Mouse (Mus musculus) megakaryocyte, adult 5-6 weeks (primary cell): ENCODE measurements at regions not wholly inside any gene's neighbourhood (a gene's known extent, or its start where the extent isn't known, plus 50 kb on each side); places are given as distances from the start of the nearest gene placed in this dataset.

Experiments used
- ATAC-seq: 2 replicates; pipeline ENCODE4 v1.8.0; 2016; ENCODE audit warnings: mild to moderate bottlenecking, inconsistent platforms; ENCODE audit not compliant: poor library complexity, severe bottlenecking

DNA sequence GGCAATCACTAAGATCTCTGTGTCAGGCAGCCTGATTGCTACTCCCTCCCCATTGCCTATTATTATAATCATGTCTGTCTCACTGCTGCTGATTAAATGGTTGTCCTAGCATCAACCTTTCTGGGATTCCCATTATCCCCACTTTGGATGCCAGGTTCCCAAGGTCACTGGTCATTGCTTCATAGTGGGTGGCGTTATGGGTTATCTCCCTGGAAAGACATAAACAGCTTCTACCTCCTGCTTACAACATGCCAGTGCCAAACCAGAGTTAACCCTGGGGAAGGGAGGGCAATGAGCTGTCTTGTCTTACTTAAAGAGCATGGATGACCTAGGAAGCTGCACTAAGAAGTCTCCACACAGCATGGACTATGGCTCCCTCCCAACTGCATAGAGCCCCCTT lies 136.9 kb downstream of the Uaca start:
- no peak for ATAC-seq

DNA sequence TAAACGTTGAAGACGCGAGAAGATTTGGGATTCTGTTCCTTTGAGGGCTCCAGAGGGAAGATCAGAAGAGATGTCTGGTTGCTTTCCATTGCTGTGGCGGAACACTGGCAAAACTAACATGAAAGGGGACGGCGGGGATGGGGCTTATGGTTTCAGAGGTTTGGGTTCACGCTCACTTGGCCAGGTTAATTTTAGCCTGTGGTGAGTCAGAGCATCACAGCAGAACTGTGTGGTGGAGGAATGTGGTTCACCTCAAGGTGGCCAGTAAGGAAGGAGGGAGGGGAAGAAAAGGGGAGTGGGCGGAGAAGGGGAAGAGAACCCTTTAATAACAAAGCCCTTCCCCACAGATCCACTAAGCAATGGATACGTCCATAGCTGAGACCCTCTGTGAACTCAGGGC lies 142.6 kb downstream of the Uaca start:
- no peak for ATAC-seq

DNA sequence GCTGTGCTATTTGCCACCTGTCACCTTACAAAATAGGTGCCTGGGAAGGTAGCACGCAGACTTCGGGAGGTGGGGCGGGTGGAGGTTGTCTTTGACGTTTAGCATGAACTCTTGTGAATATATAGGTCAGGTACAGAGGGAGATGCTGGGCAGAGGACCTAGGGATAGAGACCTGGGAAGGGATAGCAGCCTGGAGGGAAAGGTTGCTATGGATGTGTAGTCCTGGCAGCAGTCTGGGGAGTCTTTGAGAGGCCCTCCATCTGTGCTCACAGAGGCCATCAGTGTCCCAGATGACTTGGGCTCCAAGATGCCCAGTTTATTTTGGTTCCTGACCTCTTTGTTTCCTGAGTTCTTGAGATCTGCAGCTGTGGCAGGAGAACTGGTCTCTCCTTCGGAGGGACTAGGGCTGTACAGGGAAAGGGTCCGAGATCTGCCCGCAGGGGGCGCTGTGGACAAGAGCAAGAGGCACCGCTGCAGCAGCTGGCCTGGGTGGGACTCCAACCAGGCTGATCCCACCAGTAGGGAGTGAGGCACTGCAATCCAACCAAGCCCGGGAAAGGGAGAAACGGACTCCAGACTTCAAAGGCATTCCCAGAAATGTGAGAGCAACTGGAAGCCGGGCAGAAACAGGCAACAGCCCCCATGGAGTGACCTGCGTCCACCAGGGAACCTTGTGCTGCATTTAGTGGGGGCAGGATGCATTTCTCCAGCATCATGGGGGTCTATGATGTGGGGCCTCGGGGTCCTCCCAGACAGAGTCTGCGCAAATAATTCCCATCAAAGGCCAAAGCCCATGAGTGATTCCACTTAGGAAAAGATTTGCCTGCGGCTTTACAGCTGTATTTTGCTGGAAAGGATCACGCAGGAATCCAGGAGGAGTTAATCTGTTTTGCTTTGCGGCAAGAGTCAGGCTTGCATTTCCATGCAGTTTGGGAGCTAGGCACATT lies 145.8 kb downstream of the Uaca start:
- peak; percentile 70 for ATAC-seq

DNA sequence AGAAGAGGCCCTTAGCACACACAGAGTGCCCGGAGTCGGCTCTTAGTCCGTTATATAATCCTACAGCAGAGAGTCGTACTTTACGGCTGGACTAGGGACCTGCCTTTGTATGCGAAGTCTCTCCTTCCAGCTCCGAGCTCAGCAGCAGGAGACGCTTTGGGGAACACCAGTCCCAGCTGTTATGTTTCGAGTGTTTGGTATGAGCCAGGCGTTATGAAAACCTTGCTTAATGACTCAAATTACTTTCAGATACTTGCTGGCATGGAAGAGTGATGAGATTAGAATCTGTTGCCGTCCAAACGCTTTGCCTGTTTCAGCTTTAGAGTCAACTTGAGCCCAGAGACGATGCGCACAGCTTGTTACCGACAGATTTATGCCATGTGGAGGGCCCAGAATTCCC lies 153.0 kb downstream of the Uaca start:
- no peak for ATAC-seq

DNA sequence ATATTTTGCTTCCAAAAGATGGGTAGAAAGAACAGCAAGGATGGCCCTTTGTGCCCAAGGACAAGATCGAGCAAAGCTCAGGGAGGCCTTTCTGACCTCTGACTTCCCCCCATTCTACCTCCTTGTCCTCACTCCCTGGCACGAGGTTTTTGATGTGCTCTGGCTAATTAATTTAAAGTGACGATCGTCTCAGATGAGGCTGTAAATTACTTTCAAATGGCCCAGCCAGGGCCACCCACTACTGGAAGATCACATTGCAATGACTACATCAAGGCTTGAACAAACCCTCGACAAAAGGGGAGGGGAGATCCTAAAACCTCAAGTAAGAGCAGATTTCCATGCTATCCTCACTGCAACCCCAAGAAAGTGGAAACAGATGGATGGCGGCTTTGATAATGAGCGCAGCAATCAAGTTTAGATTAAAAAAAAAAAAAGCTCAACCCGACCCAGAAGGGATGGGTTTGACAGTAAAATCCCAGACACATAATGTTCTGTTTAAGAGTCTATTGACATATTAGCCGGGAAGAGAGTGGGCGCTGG lies 154.3 kb downstream of the Uaca start:
- no peak for ATAC-seq

DNA sequence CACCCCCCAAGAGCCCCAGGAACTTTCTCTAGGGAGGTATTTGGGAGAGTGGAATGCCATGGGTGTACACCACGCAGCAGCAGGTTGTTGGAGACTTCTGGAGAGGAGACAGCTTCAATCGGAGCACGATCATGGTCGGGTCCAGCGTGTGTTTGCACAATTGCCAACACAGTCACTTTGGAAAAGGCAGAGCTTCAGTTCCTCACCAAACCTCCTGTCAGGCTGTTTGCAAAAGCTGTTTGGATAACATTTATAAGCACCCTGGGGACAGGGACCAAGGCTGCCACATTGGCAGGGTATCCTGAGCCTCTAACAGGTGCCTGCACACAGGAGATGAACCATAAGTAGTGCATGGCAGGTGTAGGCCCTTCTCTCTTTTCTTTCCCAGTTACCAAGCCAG lies 155.8 kb downstream of the Uaca start:
- ATAC-seq, result no peak

DNA sequence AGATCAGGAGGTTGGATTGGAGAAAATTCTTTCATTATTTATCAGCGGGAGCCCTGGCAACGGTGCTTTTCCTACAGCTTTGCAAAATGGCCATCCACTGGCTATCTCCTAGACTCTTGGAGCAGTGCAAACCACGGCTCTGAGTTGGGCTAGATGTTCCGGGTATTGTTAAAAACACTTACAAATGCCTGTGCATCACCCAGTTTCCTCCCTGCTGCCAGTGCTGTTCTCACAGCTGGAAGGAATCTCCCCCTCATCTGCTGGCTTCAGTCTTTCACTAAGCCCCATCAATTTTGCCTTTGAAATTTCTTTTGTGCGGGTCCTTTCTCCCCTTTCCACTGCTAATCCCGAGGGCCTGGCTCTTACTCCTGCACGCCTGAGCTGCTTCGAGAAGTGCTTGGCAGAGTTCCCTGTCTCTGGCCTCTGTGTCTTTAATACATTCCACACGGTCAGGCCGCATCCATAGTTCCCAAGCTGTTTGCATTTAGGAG lies 156.8 kb downstream of the Uaca start:
- no peak for ATAC-seq

DNA sequence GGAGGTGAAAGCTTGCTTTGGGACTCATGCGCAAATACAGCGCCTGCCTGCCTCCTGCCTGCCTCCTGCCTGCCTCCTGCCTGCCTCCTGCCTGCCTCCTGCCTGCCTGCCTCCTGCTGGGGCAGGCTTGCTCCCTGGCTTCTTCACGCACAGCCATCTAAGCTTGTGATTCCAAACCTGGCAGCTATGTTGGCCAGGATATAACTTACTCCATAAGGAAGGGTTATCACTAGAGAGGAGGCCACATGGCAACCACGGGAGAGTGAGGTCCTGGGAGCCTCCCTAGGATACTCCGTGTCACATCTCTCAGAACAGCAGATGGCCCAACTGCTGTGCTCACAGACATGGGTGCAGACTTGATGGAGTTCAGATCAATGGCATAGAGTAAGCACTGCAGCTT lies 163.1 kb downstream of the Uaca start:
- no peak for ATAC-seq

DNA sequence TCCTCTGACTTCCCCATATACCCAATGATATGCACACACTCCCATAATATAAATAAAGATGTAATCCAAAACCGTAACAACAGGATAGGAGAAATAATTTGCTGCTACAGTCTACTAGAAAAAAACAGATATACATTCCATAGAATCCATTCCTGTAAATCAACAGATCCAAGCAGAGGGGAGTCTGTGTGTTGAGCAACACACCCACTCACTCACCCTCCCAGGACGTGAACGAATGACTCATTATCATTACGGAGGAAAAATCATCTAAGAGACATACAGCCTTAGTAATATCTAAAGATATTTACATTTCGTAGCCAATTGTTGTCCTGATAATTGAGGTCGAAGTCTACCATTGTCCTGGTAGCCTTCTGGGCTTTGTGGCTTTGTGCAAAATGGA lies 165.2 kb downstream of the Uaca start:
- ATAC-seq, result no peak

DNA sequence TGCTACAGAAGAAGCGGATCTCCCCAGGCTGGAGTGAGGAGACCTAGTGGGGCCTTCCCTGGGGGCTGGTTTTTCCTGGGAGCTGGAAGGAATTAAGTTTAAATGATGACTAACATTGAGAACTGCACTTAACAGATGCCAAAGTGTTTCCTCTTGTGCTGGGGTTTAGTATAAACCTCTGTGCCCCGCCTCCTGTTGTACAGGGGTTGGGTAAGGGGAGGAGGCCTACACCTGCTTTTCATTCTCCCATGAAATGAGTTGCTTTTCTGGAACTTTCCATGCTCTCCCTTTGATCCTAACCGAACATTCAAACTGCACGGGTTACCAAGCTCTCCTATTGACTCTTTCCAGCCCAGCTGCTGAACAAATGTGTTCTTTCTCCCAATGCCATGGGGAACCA lies 167.7 kb downstream of the Uaca start:
- no peak for ATAC-seq

DNA sequence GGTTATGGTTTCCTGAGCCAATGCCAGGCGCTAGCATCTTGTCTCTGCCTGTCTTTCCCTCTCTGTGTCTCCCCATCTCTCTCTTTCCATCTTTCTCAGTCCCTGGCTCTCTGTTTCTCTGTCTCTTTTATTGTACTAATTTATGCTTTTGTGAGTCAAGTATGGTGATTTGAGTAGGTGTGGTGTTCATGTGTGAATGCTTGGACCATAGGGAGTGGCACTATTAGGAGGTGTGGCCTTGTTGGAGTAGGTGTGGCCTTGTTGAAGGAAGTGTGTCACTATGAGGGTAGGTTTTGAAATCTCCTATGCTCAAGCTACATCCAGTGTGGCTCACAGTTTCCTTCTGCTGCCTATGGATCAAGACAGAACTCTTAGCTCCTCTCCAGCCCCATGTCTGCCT lies 171.3 kb downstream of the Uaca start:
- 0 out of 2 replicates have a peak, but pooled peaks have one; percentile 39 for ATAC-seq

DNA sequence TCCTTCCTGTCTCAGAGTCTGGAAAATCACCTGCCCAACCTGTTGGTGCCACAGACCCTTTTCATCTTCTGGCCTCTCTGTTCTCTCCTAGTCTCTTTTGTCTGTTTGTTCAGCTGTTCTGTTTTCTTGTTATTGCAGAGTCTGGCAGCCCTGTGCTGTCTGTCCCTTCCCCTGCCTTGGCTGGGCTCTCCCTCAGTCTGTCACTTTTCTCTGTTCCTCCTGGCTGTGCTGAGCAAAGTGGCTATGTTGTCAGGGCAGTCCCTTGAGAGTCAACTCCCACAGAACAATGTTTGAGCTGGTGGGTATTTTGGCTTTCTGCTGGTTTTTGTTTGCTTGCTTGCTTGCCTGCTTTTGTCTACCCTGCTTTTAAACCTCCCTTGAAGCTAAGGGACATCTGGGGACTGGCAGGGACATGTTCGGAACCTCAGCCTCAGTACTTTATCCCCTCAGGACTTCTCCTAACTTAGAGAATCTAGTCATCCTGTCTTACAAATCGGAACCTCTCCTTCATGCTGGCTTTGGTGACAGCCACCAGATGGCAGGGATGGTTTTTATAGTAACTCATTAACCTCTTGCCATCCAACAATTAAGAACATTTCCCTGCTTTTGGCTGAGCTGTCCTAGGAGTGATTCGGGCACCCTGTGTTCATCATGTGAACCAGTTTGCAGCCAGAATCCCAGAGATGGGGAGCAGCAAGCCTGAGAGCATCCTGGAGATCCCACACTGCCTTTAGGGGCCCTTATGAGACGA lies 174.1 kb downstream of the Uaca start:
- no peak for ATAC-seq

DNA sequence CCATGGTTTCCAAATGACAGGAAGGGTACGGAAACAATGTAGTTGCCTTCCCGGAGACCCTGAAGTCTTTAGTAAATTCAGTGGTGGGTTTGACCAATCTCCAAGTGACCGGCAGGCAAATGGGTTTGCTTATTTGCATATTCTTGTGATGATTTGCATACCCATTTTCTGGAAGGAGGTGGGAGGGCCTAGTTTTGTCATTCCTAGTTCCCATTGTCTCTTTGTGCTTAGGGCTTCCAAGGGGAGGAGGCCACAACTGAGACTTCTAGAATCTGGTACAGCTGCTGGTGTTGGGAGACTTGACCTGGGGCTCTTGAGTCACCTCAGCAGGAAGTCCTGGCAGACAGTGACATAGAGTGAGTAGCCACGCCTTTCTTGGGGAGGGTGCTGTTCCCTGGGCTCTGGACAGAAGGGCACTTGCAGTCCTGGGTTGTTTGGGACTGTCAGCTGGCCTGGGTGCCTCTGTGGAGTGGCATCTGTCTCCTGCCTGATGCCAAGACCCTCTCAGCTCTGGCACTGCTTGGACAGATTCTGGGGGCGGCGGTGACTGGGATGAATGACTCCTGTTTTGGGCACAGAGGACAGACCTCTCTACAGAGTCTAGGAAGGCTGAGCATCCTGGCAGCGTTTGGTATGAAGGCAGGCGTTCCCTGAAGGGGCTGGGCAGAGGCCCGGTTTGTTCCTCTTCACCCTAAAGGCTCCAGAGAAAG lies 178.0 kb downstream of the Uaca start:
- peak; percentile 93 for ATAC-seq

DNA sequence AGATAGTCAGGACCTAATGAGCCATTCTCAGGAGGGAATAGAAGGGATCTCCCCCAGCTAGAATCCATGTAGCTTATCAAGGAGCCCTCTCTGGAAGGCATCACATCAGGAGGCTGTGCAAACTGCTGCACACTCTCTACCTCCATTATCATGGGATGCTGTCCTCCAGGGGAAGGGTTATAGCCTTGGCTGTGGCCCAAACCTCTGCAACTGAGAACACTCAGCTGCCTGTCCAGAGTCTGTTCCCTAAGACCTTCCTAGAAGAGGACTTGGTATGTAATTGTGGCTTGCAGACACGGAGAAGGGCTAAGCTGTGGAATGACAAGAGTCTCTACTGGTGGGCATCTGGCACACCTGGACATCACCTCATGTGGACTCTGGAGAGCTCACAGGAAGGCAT lies 180.2 kb downstream of the Uaca start:
- no peak for ATAC-seq

DNA sequence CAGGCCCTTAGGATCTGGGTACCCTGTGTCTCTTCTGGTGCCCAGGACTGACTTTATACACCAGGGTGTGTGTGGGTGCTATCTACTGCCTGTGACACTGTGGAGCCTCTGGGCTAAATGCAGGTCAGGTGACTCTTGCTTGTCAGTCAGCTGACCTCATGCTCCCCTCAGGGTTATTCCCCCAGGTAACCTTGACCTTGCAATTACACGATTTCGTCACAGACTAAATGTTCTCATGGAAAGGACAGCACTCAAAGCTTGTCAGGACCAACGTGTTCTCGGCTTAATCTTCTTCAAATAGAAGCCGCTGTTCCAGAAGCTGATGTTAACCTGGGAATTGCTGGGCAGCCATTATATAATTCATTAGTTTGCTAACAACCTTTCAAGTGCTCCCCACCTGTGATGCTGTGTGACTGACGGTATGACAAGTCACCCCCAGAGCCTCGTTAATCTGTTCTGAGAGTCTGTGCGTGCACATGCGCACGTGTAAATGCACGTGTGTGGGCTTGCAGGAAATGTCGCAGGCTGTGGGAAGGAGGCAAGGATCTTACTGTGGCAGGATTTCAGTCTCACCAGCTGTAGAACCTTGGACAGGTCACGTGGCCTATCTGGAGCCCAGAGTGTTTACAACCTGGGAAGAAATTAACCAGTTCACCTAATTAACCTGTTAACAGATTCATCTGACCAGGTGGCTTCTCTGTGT lies 188.2 kb downstream of the Uaca start:
- no peak for ATAC-seq

DNA sequence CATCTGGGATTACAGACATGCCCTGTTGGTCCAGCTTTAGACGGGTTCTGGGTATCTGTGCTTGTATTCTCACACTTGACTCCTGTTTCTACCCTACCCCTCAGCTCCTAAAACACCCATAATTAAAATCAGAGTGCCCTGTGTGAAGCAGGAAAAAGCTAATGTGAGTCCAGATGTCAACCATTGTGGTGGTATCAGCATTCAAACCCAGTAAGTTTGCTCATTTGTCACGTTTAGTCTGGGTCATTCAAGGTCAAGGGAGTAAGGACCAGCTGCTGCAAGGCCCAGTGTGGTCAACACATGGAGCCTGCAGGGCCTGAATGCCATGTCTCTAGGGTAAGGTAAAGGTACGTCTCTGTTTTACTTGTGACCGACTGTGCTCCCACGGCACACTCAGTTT lies 188.9 kb downstream of the Uaca start:
- ATAC-seq, result no peak

DNA sequence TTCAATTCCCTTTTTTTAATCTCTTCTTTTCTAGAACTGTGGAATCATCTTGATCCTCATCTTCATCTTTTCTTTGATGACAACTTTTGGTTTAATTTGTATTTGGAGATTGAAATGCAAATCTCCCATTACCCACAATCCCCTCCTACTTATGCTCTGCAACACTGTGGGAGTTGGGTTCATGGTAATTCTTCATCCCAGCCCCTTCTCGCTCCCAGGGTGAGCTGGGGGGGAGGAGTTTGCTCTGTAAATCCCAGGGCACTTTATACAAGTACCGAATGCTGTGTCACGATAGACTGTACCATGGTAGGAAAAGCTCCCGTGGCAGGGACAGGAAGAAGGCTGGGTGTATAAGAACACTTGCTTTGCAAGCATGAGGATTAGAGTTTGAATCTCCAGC lies 193.8 kb downstream of the Uaca start:
- ATAC-seq, result no peak

DNA sequence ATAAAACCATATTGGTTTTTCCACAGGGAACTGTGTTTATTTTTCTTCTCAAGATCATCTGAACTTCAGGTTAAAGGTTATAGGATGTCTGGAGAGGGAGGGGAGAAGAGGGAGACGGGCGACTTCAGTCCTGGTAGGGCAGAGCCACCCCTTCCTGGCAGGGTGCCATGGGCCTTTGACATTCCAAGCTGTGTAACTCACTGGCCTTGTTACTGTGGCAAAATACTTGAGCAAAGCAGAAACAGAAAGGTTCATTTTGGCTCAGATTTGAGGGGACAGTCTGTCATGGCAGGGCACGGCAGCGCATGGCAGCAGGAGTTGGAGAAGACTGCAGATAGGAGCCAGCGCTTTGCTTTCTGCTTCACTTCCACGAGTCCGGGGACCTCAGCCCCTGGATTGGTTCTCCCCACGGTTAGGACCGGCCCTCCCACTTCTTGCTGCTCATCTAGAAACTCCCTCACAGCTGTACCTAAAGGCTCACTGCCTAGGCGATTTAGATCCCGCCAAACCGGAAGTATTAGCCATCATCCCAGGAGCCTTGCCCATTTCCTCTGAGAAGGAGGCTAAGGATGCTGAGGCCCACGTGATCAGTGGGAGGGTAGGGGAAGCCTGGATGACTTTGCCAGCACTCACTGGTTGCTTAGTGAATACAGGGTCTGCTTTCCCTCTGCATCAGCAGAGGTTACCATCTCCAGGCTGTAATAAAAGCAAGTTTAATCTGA lies 195.5 kb downstream of the Uaca start:
- ATAC-seq, result no peak

DNA sequence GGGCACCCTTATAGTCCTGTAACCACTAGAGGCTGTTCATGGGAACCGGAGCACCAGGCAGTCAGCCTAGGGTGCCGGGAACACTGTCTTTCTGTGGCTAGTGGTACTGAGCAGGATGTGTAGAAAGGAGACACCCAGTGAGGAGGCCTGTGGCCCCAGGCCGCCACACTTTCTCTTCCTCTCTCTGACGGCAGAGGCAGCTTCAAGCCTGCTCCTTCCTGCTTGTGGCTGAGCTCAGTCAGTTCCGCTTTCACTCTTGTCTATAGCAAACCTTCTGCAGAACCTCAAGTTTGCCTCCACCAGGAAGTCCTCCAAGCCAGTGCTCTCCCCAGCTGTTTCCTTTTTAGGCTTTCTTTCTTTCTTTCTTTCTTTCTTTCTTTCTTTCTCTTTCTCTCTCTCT lies 197.2 kb downstream of the Uaca start:
- peak; percentile 98 for ATAC-seq

DNA sequence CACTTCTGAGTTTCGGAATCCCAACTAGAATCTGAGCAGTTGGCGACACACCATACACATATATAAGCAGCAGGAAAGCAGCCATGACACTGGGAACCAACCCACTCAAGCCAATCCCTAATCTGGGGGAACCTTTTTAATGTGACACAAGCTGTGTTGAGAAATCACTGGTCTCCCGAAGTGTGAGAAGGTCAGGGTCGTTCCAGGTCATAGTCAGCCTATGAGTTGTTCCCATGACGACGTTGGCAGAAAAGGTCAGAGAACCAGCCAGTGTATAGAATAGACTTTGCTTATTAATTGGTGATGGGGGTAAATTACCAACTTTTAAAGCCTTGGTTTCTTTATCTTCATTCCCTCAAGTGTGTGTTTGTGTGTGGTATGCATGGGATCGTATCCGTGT lies 199.3 kb downstream of the Uaca start:
- no peak for ATAC-seq
